Mouse (Mus musculus) left cerebral cortex, adult 2 months (tissue): ENCODE measurements around the gene Gm21915. TPM values are rescaled to one million over a fixed set of nuclear protein-coding genes. Genes with fewer than 3 reads are reported as not detected.

Experiments
- DNase-seq, 2 experiments: peaks; one replicate each; pipeline ENCODE4 v3.0.0; 2021 to 2022; ENCODE audit warnings: low spot score in 2 of 2, mixed read lengths in 1 of 2; ENCODE audit errors: extremely low spot score in 1 of 2
- H3K27ac ChIP-seq: fragments of 200-600 bp; 2 replicates; pipeline ENCODE4 v1.8.1; 2022
- H3K4me3 ChIP-seq: fragments of 200-600 bp; 2 replicates; pipeline ENCODE4 v1.8.1; 2022
- CTCF ChIP-seq: fragments of 200-600 bp; IDR thresholded peaks from 2 replicates; pipeline ENCODE4 v1.8.1; 2022; ENCODE audit warnings: antibody characterized with exemption, mild to moderate bottlenecking, moderate library complexity
- intact Hi-C: fragments of 180-260 bp; cut with DNase I; formaldehyde crosslinking; loops from one replicate; pipeline ENCODE4 v1.15.1; 2025
- total RNA-seq, 2 experiments: library from RNA; stranded (reverse); gene quantifications; 2 replicates each; pipeline ENCODE4 v1.2.3; 2021

Gene Gm21915
- total RNA-seq, 2 experiments from 2014 or later = not detected

- Histone ChIP-seq H3K4me3 (no peak overlapping the region), H3K27ac (no peak overlapping the region)
- intact Hi-C loops = no loop called here
- no peak for DNase-seq
- no peak for TF ChIP-seq CTCF
Observed at GRCm38 (mm10) chr9:40704364-40705276, 34.2 kb downstream of the Gm21915 start.

GRCm38 (mm10) chr9:40708448-40709140 is 38.2 kb downstream of the Gm21915 start:
- intact Hi-C loops = no loop called here
- no peak overlapping the region for H3K4me3 ChIP-seq
- no peak for TF ChIP-seq CTCF
- H3K27ac ChIP-seq = no peak overlapping the region; the same call in 1 of the 2 replicates
- no peak for DNase-seq

GRCm38 (mm10) chr9:40709141-40709537 is 38.7 kb downstream of the Gm21915 start:
- Histone ChIP-seq H3K27ac (no peak overlapping the region), H3K4me3 (no peak overlapping the region)
- DNase-seq = no peak
- TF ChIP-seq CTCF = no peak
- intact Hi-C loops = no loop called here

- Histone ChIP-seq H3K27ac (no peak overlapping the region), H3K4me3 (no peak overlapping the region)
- intact Hi-C loops = no loop called here
- no peak for TF ChIP-seq CTCF
- DNase-seq = no peak
Observed at GRCm38 (mm10) chr9:40709587-40709986, 39.2 kb downstream of the Gm21915 start.

- no peak for DNase-seq
- intact Hi-C loops = no loop called here
- no peak for TF ChIP-seq CTCF
- H3K4me3 ChIP-seq = no peak overlapping the region
- no peak overlapping the region for H3K27ac ChIP-seq
Observed at GRCm38 (mm10) chr9:40709991-40710390, 39.6 kb downstream of the Gm21915 start.

GRCm38 (mm10) chr9:40711654-40712053 is 41.2 kb downstream of the Gm21915 start:
- no peak for TF ChIP-seq CTCF
- DNase-seq = no peak
- intact Hi-C loops = no loop called here
- Histone ChIP-seq H3K27ac (no peak overlapping the region), H3K4me3 (no peak overlapping the region)

GRCm38 (mm10) chr9:40717182-40717874 is 46.9 kb downstream of the Gm21915 start:
- peak; percentile 33 to 59 for DNase-seq
- Histone ChIP-seq H3K27ac (no peak overlapping the region), H3K4me3 (no peak overlapping the region)
- intact Hi-C loops = no loop called here
- no peak; the same call in none of the 2 replicates for TF ChIP-seq CTCF

- TF ChIP-seq CTCF = no peak
- H3K4me3 ChIP-seq = no peak overlapping the region
- H3K27ac ChIP-seq = no peak overlapping the region
- intact Hi-C loops = no loop called here
- DNase-seq = no peak
Observed at GRCm38 (mm10) chr9:40717875-40718185, 47.4 kb downstream of the Gm21915 start.

Other genes with a start within 250 kb of the Gm21915 start
- gene Gramd1b, start 139.2 kb upstream of the Gm21915 start, total RNA-seq = 100 to 1,000 TPM; 178 to 192 TPM
- 10 to 100 TPM; 27.3 to 31.1 TPM for gene Clmp, start 15.3 kb downstream of the Gm21915 start, total RNA-seq
- gene Hspa8, start 130.4 kb downstream of the Gm21915 start, total RNA-seq = 1,000 to 10,000 TPM; 2,321 to 2,378 TPM
- not detected for gene Bsx, start 203.5 kb downstream of the Gm21915 start, total RNA-seq